In the genomic region with DNA sequence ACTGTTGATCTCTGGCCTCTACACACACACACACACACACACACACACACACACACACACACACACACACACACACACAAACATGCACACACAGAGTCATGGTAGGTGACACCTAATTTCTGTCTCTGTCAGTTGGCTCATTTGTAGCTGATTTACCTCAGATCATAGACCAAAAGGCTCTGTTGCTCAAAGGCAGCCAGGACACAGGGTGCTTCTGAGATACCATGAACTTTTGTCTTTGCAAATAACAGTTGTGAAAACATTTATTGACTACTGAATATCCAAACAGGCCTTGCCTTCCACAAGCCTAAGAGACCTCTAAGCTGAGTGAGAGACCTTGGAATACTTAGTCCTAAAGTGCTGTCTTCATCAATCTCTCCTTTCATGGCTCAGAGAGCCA, we compare ENCODE assay signal across 27 mouse cellular contexts.
"Had no signal": no experiment of that assay in that cellular context is flagged by ENCODE, and none has a peak within 500 bp of the region (broad histone marks: within the 10 kb centered on the region; RNA-seq: fewer than 3 reads in every experiment).

No protein-coding gene starts in this region.

- H3K4me1 ChIP-seq: embryonic facial prominence, embryonic 10.5 days; embryonic facial prominence, embryonic 12.5 days; embryonic facial prominence, embryonic 15.5 days; forebrain, embryonic 12.5 days; forebrain, embryonic 13.5 days; forebrain, embryonic 15.5 days had no signal

- H3K27me3 ChIP-seq: embryonic facial prominence, embryonic 12.5 days; embryonic facial prominence, embryonic 13.5 days; embryonic facial prominence, embryonic 15.5 days; forebrain, embryonic 13.5 days; forebrain, embryonic 15.5 days had no signal

- H3K36me3 ChIP-seq: embryonic facial prominence, embryonic 10.5 days; embryonic facial prominence, embryonic 12.5 days; embryonic facial prominence, embryonic 13.5 days; embryonic facial prominence, embryonic 15.5 days; forebrain, embryonic 10.5 days; forebrain, embryonic 12.5 days; forebrain, embryonic 15.5 days had no signal

- H3K27ac ChIP-seq: embryonic facial prominence, embryonic 10.5 days; embryonic facial prominence, embryonic 12.5 days; embryonic facial prominence, embryonic 13.5 days; embryonic facial prominence, embryonic 15.5 days; forebrain, embryonic 10.5 days; forebrain, embryonic 12.5 days; forebrain, embryonic 13.5 days; forebrain, embryonic 15.5 days; gastrocnemius, adult 2 months had no signal

- H3K4me2 ChIP-seq: embryonic facial prominence, embryonic 12.5 days; embryonic facial prominence, embryonic 13.5 days; embryonic facial prominence, embryonic 15.5 days; forebrain, embryonic 12.5 days; forebrain, embryonic 13.5 days; forebrain, embryonic 15.5 days had no signal

- DNase-seq: cerebellum, adult 2 months; cerebellum, adult 8-10 months; cerebellum, adult 9-10 months; cerebellum, adult 9-11 months; cerebellum, postnatal 10 days; cerebellum, postnatal 14 days; cerebellum, postnatal 25 days; cerebellum, postnatal 36 days; embryo, embryonic 11 days; forebrain, postnatal 0 days; gastrocnemius, adult 2 months; gastrocnemius, postnatal 10 days; gastrocnemius, postnatal 14 days; gastrocnemius, postnatal 25 days; gastrocnemius, postnatal 36 days; heart, adult 18-20 months had no signal

- H3K4me3 ChIP-seq: embryonic facial prominence, embryonic 10.5 days; embryonic facial prominence, embryonic 12.5 days; embryonic facial prominence, embryonic 13.5 days; embryonic facial prominence, embryonic 15.5 days; erythroblast, embryonic 14.5 days; forebrain, embryonic 10.5 days; forebrain, embryonic 12.5 days; forebrain, embryonic 13.5 days; forebrain, embryonic 15.5 days; gastrocnemius, adult 2 months had no signal

- H3K9ac ChIP-seq: embryonic facial prominence, embryonic 12.5 days; embryonic facial prominence, embryonic 13.5 days; embryonic facial prominence, embryonic 15.5 days; forebrain, embryonic 12.5 days; forebrain, embryonic 13.5 days; forebrain, embryonic 15.5 days; forebrain, postnatal 0 days had no signal

- H3K9me3 ChIP-seq: embryonic facial prominence, embryonic 10.5 days; embryonic facial prominence, embryonic 12.5 days; embryonic facial prominence, embryonic 13.5 days; embryonic facial prominence, embryonic 15.5 days; forebrain, embryonic 10.5 days; forebrain, embryonic 12.5 days; forebrain, embryonic 13.5 days; forebrain, embryonic 15.5 days had no signal

- ATAC-seq: forebrain, embryonic 13.5 days; forebrain, embryonic 14.5 days; forebrain, embryonic 15.5 days; forebrain, embryonic 16.5 days; forebrain, postnatal 0 days had no signal
